Mouse (Mus musculus) midbrain, embryonic 15.5 days (tissue): Measurements from ENCODE around the gene Lmx1a. TPM values are rescaled to one million over a fixed set of nuclear protein-coding genes. Genes with fewer than 3 reads are reported as not detected.

Experiments
- ATAC-seq: fragments of 200-750 bp; cut with Nextera tagmentation; replicated peaks from 2 replicates; pipeline ENCODE4 v1.8.0; 2017; ENCODE audit warnings: moderate TSS enrichment
- H3K27ac ChIP-seq: fragments of 300-500 bp; sonication (generic); 2 replicates; pipeline ENCODE4 v1.5.1; 2015; ENCODE audit warnings: mild to moderate bottlenecking, inconsistent platforms
- H3K27me3 ChIP-seq: fragments of 300-500 bp; sonication (generic); replicated peaks from 2 replicates; pipeline ENCODE4 v1.6.1; 2015; ENCODE audit warnings: inconsistent platforms
- H3K36me3 ChIP-seq: fragments of 300-500 bp; sonication (generic); replicated peaks from 2 replicates; pipeline ENCODE4 v1.6.1; 2015; ENCODE audit warnings: inconsistent platforms
- H3K4me1 ChIP-seq: fragments of 300-500 bp; sonication (generic); 2 replicates; pipeline ENCODE4 v1.6.1; 2015; ENCODE audit warnings: inconsistent platforms
- H3K4me2 ChIP-seq: fragments of 300-500 bp; sonication (generic); 2 replicates; pipeline ENCODE4 v1.6.1; 2015; ENCODE audit warnings: inconsistent platforms, mild to moderate bottlenecking, moderate library complexity
- H3K4me3 ChIP-seq: fragments of 300-500 bp; sonication (generic); 2 replicates; pipeline ENCODE4 v1.5.1; 2015; ENCODE audit warnings: mild to moderate bottlenecking, inconsistent platforms
- H3K9ac ChIP-seq: fragments of 300-500 bp; sonication (generic); 2 replicates; pipeline ENCODE4 v1.6.1; 2015; ENCODE audit warnings: mild to moderate bottlenecking, inconsistent platforms
- H3K9me3 ChIP-seq: fragments of 300-500 bp; sonication (generic); 2 replicates; pipeline ENCODE4 v1.6.1; 2016; ENCODE audit warnings: inconsistent platforms
- WGBS: fragments of 180-500 bp; shearing (Covaris S2); methylation state at CpG from one replicate; pipeline ENCODE4 v1.1.7; 2015; ENCODE audit warnings: mixed read lengths; 5-methylcytosine and 5-hydroxymethylcytosine counted together
- polyA plus RNA-seq: library from polyadenylated mRNA; unstranded; fragments of >200 nt; fragmentation: Nextera tagmentation; extraction: Ambion mirVana; gene quantifications from 2 replicates; pipeline ENCODE4 v1.2.1, GENCODE M21; 2015

The Lmx1a gene
- polyA plus RNA-seq, 1 experiment from 2014 or later = 11.9 TPM

GRCm38 (mm10) chr1:167802510-167803271, 113.7 kb downstream of the Lmx1a start:
- Histone ChIP-seq H3K9me3 (no peaks in the 10 kb centered on the region), H3K4me1 (peaks cover 31% of the 10 kb centered on the region), H3K4me2 (peak overlapping the region; percentile 92), H3K4me3 (peak overlapping the region; percentile 55), H3K36me3 (no peaks in the 10 kb centered on the region), H3K9ac (peak overlapping the region; percentile 63), H3K27ac (peak overlapping the region; percentile 92), H3K27me3 (peaks cover 7% of the 10 kb centered on the region)
- ATAC-seq = peak; percentile 90
- WGBS = under 1% methylated on average over 59 of the region's 59 CpGs

- H3K4me1 ChIP-seq = peaks cover 31% of the 10 kb centered on the region
- H3K27ac ChIP-seq = peak overlapping the region; percentile 92
- H3K9ac ChIP-seq = peak overlapping the region; percentile 63
- H3K4me2 ChIP-seq = peak overlapping the region; percentile 92
- peaks cover 3% of the 10 kb centered on the region for H3K27me3 ChIP-seq
- H3K36me3 ChIP-seq = no peaks in the 10 kb centered on the region
- peak; percentile 12; the same call in 1 of the 2 replicates for ATAC-seq
- no peaks in the 10 kb centered on the region for H3K9me3 ChIP-seq
- peak overlapping the region; percentile 55 for H3K4me3 ChIP-seq
- WGBS = 4% methylated on average over 10 of the region's 10 CpGs
Measured at GRCm38 (mm10) chr1:167803351-167803981, 114.4 kb downstream of the Lmx1a start.

- Histone ChIP-seq H3K27ac (no peak overlapping the region), H3K36me3 (no peaks in the 10 kb centered on the region), H3K9ac (no peak overlapping the region), H3K27me3 (peaks cover 3% of the 10 kb centered on the region), H3K4me1 (peaks cover 31% of the 10 kb centered on the region), H3K4me3 (no peak overlapping the region), H3K4me2 (no peak overlapping the region), H3K9me3 (no peaks in the 10 kb centered on the region)
- whole genome bisulfite sequencing = 58% methylated on average over 7 of the region's 7 CpGs
- ATAC-seq = no peak
Measured at GRCm38 (mm10) chr1:167804836-167805235, 115.8 kb downstream of the Lmx1a start.

GRCm38 (mm10) chr1:167811141-167811540, 122.1 kb downstream of the Lmx1a start:
- 82% methylated on average over 4 of the region's 4 CpGs for WGBS
- H3K27me3 ChIP-seq = no peaks in the 10 kb centered on the region; the same call in 1 of the 2 replicates
- ATAC-seq = no peak

GRCm38 (mm10) chr1:167815166-167815565, 126.1 kb downstream of the Lmx1a start:
- Histone ChIP-seq H3K9me3 (no peaks in the 10 kb centered on the region), H3K4me3 (no peak overlapping the region), H3K4me2 (no peak overlapping the region), H3K27ac (no peak overlapping the region), H3K36me3 (no peaks in the 10 kb centered on the region), H3K4me1 (peaks cover 7% of the 10 kb centered on the region; the same call in 1 of the 2 replicates), H3K27me3 (no peaks in the 10 kb centered on the region), H3K9ac (no peak overlapping the region)
- no peak for ATAC-seq
- WGBS = 80% methylated on average over 4 of the region's 4 CpGs

More at GRCm38 (mm10) chr1:167811141-167811540, 122.1 kb downstream of the Lmx1a start:
- Histone ChIP-seq H3K9ac (no peak overlapping the region), H3K4me1 (no peaks in the 10 kb centered on the region), H3K4me3 (no peak overlapping the region), H3K36me3 (no peaks in the 10 kb centered on the region), H3K9me3 (no peaks in the 10 kb centered on the region), H3K27ac (no peak overlapping the region), H3K4me2 (no peak overlapping the region)

- Histone ChIP-seq H3K9ac (no peak overlapping the region), H3K4me3 (no peak overlapping the region), H3K4me1 (peaks cover 7% of the 10 kb centered on the region; the same call in 1 of the 2 replicates), H3K9me3 (no peaks in the 10 kb centered on the region), H3K36me3 (no peaks in the 10 kb centered on the region), H3K27ac (no peak overlapping the region), H3K27me3 (no peaks in the 10 kb centered on the region), H3K4me2 (no peak overlapping the region)
- ATAC-seq = no peak
- WGBS = 27% methylated on average over 6 of the region's 6 CpGs
Measured at GRCm38 (mm10) chr1:167817028-167817427, 128.0 kb downstream of the Lmx1a start.

GRCm38 (mm10) chr1:167817616-167818015, 128.6 kb downstream of the Lmx1a start:
- no peaks in the 10 kb centered on the region for H3K27me3 ChIP-seq
- no peak overlapping the region for H3K4me3 ChIP-seq
- no peak for ATAC-seq
- no peaks in the 10 kb centered on the region for H3K9me3 ChIP-seq
- H3K4me2 ChIP-seq = no peak overlapping the region
- 13% methylated on average over 1 of the region's 1 CpGs for WGBS
- H3K9ac ChIP-seq = no peak overlapping the region
- peaks cover 7% of the 10 kb centered on the region; the same call in 1 of the 2 replicates for H3K4me1 ChIP-seq
- H3K27ac ChIP-seq = no peak overlapping the region
- no peaks in the 10 kb centered on the region for H3K36me3 ChIP-seq

GRCm38 (mm10) chr1:167820031-167820430, 131.0 kb downstream of the Lmx1a start:
- Histone ChIP-seq H3K36me3 (no peaks in the 10 kb centered on the region), H3K9ac (no peak overlapping the region), H3K4me2 (no peak overlapping the region), H3K4me3 (no peak overlapping the region), H3K9me3 (no peaks in the 10 kb centered on the region), H3K4me1 (peaks cover 7% of the 10 kb centered on the region; the same call in 1 of the 2 replicates), H3K27me3 (no peaks in the 10 kb centered on the region), H3K27ac (no peak overlapping the region)
- WGBS = 98% methylated on average over 6 of the region's 6 CpGs
- ATAC-seq = no peak

GRCm38 (mm10) chr1:167821125-167821524, 132.1 kb downstream of the Lmx1a start:
- Histone ChIP-seq H3K4me2 (no peak overlapping the region), H3K27ac (no peak overlapping the region), H3K36me3 (no peaks in the 10 kb centered on the region), H3K9me3 (no peaks in the 10 kb centered on the region), H3K9ac (no peak overlapping the region), H3K4me1 (peaks cover 7% of the 10 kb centered on the region; the same call in 1 of the 2 replicates), H3K27me3 (no peaks in the 10 kb centered on the region), H3K4me3 (no peak overlapping the region)
- ATAC-seq = no peak
- 38% methylated on average over 1 of the region's 1 CpGs for WGBS

- Histone ChIP-seq H3K4me2 (no peak overlapping the region), H3K36me3 (no peaks in the 10 kb centered on the region), H3K27ac (no peak overlapping the region), H3K9ac (no peak overlapping the region), H3K4me1 (no peaks in the 10 kb centered on the region), H3K4me3 (no peak overlapping the region), H3K27me3 (no peaks in the 10 kb centered on the region), H3K9me3 (no peaks in the 10 kb centered on the region)
- ATAC-seq = no peak
- 89% methylated on average over 7 of the region's 7 CpGs for WGBS
Measured at GRCm38 (mm10) chr1:167830291-167830690, 141.3 kb downstream of the Lmx1a start.

GRCm38 (mm10) chr1:167831601-167832000, 142.6 kb downstream of the Lmx1a start:
- Histone ChIP-seq H3K4me2 (no peak overlapping the region), H3K9me3 (no peaks in the 10 kb centered on the region), H3K9ac (no peak overlapping the region), H3K36me3 (no peaks in the 10 kb centered on the region), H3K27me3 (no peaks in the 10 kb centered on the region), H3K4me1 (no peaks in the 10 kb centered on the region), H3K27ac (no peak overlapping the region), H3K4me3 (no peak overlapping the region)
- WGBS = 93% methylated on average over 3 of the region's 3 CpGs
- no peak for ATAC-seq

- Histone ChIP-seq H3K27ac (no peak overlapping the region), H3K9ac (no peak overlapping the region), H3K9me3 (no peaks in the 10 kb centered on the region), H3K4me2 (no peak overlapping the region), H3K4me1 (no peaks in the 10 kb centered on the region), H3K36me3 (no peaks in the 10 kb centered on the region), H3K4me3 (no peak overlapping the region), H3K27me3 (no peaks in the 10 kb centered on the region)
- 55% methylated on average over 4 of the region's 4 CpGs for WGBS
- ATAC-seq = no peak
Measured at GRCm38 (mm10) chr1:167854801-167855200, 165.8 kb downstream of the Lmx1a start.
